Mouse (Mus musculus): ENCODE measurements around the gene Gm20388. TPM values are rescaled to one million over a fixed set of nuclear protein-coding genes. Genes with fewer than 3 reads are reported as not detected.

The Gm20388 gene
- polyA plus RNA-seq, 1 experiment from 2014 or later = not detected

DNA sequence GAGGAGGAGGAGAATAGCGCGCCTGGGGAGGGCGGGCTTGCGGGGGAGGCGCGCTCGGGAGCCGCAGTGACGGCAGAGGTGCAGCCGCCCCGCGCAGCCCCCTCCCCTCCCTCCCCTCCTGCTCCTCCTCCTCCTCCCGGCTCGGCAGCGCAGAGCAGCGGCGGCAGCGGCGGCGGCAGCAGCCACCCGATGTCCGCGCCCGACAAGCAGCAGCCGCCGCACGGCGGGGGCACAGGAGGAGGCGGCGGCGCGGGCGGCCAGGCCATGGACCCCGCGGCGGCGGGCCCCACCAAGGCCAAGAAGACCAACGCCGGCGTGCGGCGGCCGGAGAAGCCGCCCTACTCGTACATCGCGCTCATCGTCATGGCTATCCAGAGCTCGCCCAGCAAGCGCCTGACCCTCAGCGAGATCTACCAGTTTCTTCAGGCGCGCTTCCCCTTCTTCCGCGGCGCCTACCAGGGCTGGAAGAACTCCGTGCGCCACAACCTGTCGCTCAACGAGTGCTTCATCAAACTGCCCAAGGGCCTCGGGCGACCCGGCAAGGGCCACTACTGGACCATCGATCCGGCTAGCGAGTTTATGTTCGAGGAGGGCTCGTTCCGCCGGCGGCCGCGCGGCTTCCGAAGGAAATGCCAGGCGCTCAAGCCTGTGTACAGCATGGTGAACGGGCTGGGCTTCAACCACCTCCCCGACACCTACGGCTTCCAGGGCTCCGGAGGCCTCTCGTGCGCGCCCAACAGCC, 1173.7 kb downstream of the Gm20388 start, which contains the start of gene Foxf1:
TSS of gene Foxf1 (plus strand) at position 177 of the 742 bp plus-strand sequence.
- Histone ChIP-seq H3K4me2 (peak within 1 kb of the TSS; percentile 97), H3K9me3 (replicated peaks) (no peaks in the 10 kb centered on the region), H3K4me1 (replicated peaks) (peaks cover 33% of the 10 kb centered on the region), H3K9ac (peak within 1 kb of the TSS; percentile 49), H3K27me3 (peaks cover 100% of the 10 kb centered on the region), H3K4me3 (peak within 1 kb of the TSS; percentile 69), H3K36me3 (no peaks in the 10 kb centered on the region), H3K27ac (peak within 1 kb of the TSS; percentile 39; the same call in 1 of the 2 replicates)
- ATAC-seq (replicated peaks; ENCODE audit: insufficient number of reproducible peaks, insufficient read depth, low FRiP score, low read depth) = peak; percentile 47; the same call in 1 of the 2 replicates
- under 1% methylated on average over 56 of the region's 83 CpGs for WGBS

DNA sequence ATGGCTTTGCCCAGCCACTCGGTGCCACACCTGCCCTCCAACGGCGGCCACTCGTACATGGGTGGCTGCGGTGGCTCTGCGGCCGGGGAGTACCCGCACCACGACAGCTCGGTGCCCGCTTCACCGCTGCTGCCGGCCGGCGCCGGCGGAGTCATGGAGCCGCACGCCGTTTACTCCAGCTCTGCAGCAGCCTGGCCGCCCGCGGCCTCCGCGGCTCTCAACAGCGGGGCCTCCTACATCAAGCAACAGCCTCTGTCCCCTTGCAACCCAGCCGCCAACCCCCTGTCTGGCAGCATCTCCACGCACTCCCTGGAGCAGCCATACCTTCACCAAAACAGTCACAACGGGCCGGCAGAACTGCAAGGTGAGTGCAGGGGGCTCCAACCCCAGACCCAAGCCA, 1174.4 kb downstream of the Gm20388 start:
- Histone ChIP-seq H3K9ac (peak overlapping the region; percentile 29; the same call in 1 of the 2 replicates), H3K4me3 (peak overlapping the region; percentile 69), H3K27ac (no peak overlapping the region), H3K4me2 (peak overlapping the region; percentile 97), H3K27me3 (peaks cover 100% of the 10 kb centered on the region), H3K9me3 (replicated peaks) (no peaks in the 10 kb centered on the region), H3K4me1 (replicated peaks) (peaks cover 34% of the 10 kb centered on the region), H3K36me3 (no peaks in the 10 kb centered on the region)
- WGBS = 7% methylated on average over 30 of the region's 30 CpGs
- ATAC-seq (replicated peaks; ENCODE audit: insufficient number of reproducible peaks, insufficient read depth, low FRiP score, low read depth) = no peak

- Histone ChIP-seq H3K4me3 (peak overlapping the region; percentile 69; the same call in 1 of the 2 replicates), H3K36me3 (no peaks in the 10 kb centered on the region), H3K27me3 (peaks cover 100% of the 10 kb centered on the region), H3K4me2 (peak overlapping the region; percentile 1; the same call in 1 of the 2 replicates), H3K9me3 (replicated peaks) (no peaks in the 10 kb centered on the region), H3K4me1 (replicated peaks) (peaks cover 33% of the 10 kb centered on the region), H3K9ac (no peak overlapping the region), H3K27ac (no peak overlapping the region)
- 79% methylated on average over 3 of the region's 3 CpGs for WGBS
- no peak for ATAC-seq (replicated peaks; ENCODE audit: insufficient number of reproducible peaks, insufficient read depth, low FRiP score, low read depth)
These were observed 1174.9 kb downstream of the Gm20388 start for GRCm38 (mm10) chr8:121085561-121085960.

DNA sequence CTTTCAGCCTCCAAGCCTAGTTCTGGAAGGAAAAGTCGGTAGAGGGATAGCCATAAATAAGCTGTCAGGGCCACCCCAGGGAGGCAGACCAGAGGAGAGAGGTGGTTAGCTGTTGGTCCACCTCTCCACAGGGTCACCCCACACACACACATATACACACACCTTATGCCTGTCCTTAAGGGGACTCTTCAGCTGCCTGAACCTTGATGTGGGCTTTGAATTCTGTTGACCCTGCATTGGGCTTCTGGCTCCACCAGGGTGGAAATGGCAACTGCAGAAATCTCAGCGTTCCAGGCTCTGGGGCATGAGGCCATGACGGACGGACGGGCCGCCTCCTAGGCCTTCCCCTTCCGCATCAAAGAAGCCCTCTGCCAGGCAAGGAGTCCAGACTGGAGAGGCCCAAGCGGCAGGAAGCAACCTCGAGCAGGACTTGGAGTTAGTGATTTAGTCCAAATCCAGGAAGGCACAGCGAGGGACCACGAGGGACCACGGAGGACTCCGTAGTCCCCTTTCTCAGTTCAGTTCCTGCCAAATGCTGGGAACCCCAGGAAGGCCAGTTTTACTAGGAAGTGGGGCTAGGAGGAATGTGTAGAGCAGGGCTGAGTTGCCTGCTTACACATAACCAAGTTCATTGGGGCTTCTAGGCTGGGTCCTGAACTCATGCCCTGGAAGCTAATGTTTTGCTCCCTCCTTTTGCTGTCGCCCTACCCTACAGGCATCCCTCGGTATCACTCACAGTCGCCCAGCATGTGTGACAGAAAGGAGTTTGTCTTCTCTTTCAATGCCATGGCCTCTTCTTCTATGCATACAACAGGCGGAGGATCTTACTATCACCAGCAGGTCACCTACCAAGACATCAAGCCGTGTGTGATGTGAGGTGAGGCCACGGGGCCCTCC, 1175.6 kb downstream of the Gm20388 start:
- H3K4me1 ChIP-seq (replicated peaks) = peaks cover 34% of the 10 kb centered on the region
- H3K36me3 ChIP-seq = no peaks in the 10 kb centered on the region
- no peak for ATAC-seq (replicated peaks; ENCODE audit: insufficient number of reproducible peaks, insufficient read depth, low FRiP score, low read depth)
- H3K27me3 ChIP-seq = peaks cover 100% of the 10 kb centered on the region
- no peaks in the 10 kb centered on the region for H3K9me3 ChIP-seq (replicated peaks)
- peak overlapping the region; percentile 69; the same call in 1 of the 2 replicates for H3K4me3 ChIP-seq
- 37% methylated on average over 19 of the region's 19 CpGs for WGBS
- peak overlapping the region; percentile 1; the same call in 1 of the 2 replicates for H3K4me2 ChIP-seq
- H3K9ac ChIP-seq = no peak overlapping the region
- H3K27ac ChIP-seq = no peak overlapping the region

DNA sequence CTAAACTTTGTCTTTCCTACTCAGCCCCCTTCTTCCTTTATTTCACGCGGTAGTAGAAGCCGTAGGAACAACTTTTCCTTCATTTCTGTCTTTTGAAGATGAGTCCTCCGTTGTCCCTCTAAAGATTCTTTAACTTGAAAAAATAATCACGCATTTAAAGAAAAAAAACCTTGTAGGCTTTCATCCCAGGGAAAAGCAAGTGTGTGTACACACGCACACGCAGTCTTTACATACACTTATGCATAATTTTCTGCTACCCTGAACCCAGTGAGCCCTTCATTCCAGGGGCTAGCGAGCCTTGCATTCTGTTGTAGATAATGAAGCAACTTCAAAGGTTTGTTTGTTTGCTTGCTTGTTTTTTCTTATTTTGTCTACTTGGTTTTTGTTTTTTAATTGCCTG, 1177.6 kb downstream of the Gm20388 start:
- no peak overlapping the region for H3K9ac ChIP-seq
- no peaks in the 10 kb centered on the region for H3K9me3 ChIP-seq (replicated peaks)
- H3K36me3 ChIP-seq = no peaks in the 10 kb centered on the region
- H3K4me1 ChIP-seq (replicated peaks) = peaks cover 30% of the 10 kb centered on the region
- H3K27ac ChIP-seq = no peak overlapping the region
- peak overlapping the region; percentile 20; the same call in 1 of the 2 replicates for H3K4me3 ChIP-seq
- no peak overlapping the region for H3K4me2 ChIP-seq
- H3K27me3 ChIP-seq = peaks cover 98% of the 10 kb centered on the region
- ATAC-seq (replicated peaks; ENCODE audit: insufficient number of reproducible peaks, insufficient read depth, low FRiP score, low read depth) = no peak
- WGBS = 15% methylated on average over 8 of the region's 8 CpGs

- ATAC-seq (replicated peaks; ENCODE audit: insufficient number of reproducible peaks, insufficient read depth, low FRiP score, low read depth) = no peak
- Histone ChIP-seq H3K4me2 (peak overlapping the region; percentile 30; the same call in 1 of the 2 replicates), H3K9me3 (replicated peaks) (no peaks in the 10 kb centered on the region), H3K4me1 (replicated peaks) (peaks cover 24% of the 10 kb centered on the region), H3K4me3 (peak overlapping the region; percentile 20), H3K27me3 (peaks cover 98% of the 10 kb centered on the region), H3K9ac (no peak overlapping the region), H3K27ac (no peak overlapping the region), H3K36me3 (no peaks in the 10 kb centered on the region)
- 6% methylated on average over 40 of the region's 40 CpGs for WGBS
These were observed 1178.4 kb downstream of the Gm20388 start for GRCm38 (mm10) chr8:121088871-121089630.

- Histone ChIP-seq H3K27me3 (peaks cover 97% of the 10 kb centered on the region), H3K9ac (no peak overlapping the region), H3K27ac (no peak overlapping the region)
These were observed 1179.2 kb downstream of the Gm20388 start for GRCm38 (mm10) chr8:121089631-121090380.

GRCm38 (mm10) chr8:121090716-121091115, 1180.1 kb downstream of the Gm20388 start:
- ATAC-seq (replicated peaks; ENCODE audit: insufficient number of reproducible peaks, insufficient read depth, low FRiP score, low read depth) = no peak
- Histone ChIP-seq H3K4me2 (no peak overlapping the region), H3K27me3 (peaks cover 88% of the 10 kb centered on the region), H3K9ac (no peak overlapping the region), H3K36me3 (no peaks in the 10 kb centered on the region), H3K9me3 (replicated peaks) (no peaks in the 10 kb centered on the region), H3K27ac (no peak overlapping the region), H3K4me3 (no peak overlapping the region), H3K4me1 (replicated peaks) (peaks cover 13% of the 10 kb centered on the region; the same call in 1 of the 2 replicates)
- 0% methylated on average over 1 of the region's 1 CpGs for WGBS

More at GRCm38 (mm10) chr8:121089631-121090380, 1179.2 kb downstream of the Gm20388 start:
- 13% methylated on average over 32 of the region's 32 CpGs for WGBS
- ATAC-seq (replicated peaks; ENCODE audit: insufficient number of reproducible peaks, insufficient read depth, low FRiP score, low read depth) = no peak
- Histone ChIP-seq H3K4me2 (peak overlapping the region; percentile 30; the same call in 1 of the 2 replicates), H3K9me3 (replicated peaks) (no peaks in the 10 kb centered on the region), H3K4me3 (peak overlapping the region; percentile 20), H3K4me1 (replicated peaks) (peaks cover 17% of the 10 kb centered on the region), H3K36me3 (no peaks in the 10 kb centered on the region)

- no peak overlapping the region for H3K9ac ChIP-seq
- H3K27ac ChIP-seq = no peak overlapping the region
- H3K4me2 ChIP-seq = no peak overlapping the region; the same call in 1 of the 2 replicates
- peaks cover 3% of the 10 kb centered on the region; the same call in 1 of the 2 replicates for H3K36me3 ChIP-seq
- 23% methylated on average over 6 of the region's 6 CpGs for WGBS
- H3K9me3 ChIP-seq (replicated peaks) = no peaks in the 10 kb centered on the region
- peaks cover 13% of the 10 kb centered on the region; the same call in 1 of the 2 replicates for H3K4me1 ChIP-seq (replicated peaks)
- ATAC-seq (replicated peaks; ENCODE audit: insufficient number of reproducible peaks, insufficient read depth, low FRiP score, low read depth) = no peak
- H3K27me3 ChIP-seq = peaks cover 73% of the 10 kb centered on the region
- H3K4me3 ChIP-seq = no peak overlapping the region
These were observed 1181.5 kb downstream of the Gm20388 start for GRCm38 (mm10) chr8:121092141-121092540.

GRCm38 (mm10) chr8:121092627-121093026, 1182.0 kb downstream of the Gm20388 start:
- H3K4me1 ChIP-seq (replicated peaks) = peaks cover 13% of the 10 kb centered on the region; the same call in 1 of the 2 replicates
- H3K27ac ChIP-seq = no peak overlapping the region
- H3K9me3 ChIP-seq (replicated peaks) = no peaks in the 10 kb centered on the region
- peaks cover 5% of the 10 kb centered on the region; the same call in 1 of the 2 replicates for H3K36me3 ChIP-seq
- no peak overlapping the region for H3K4me3 ChIP-seq
- H3K27me3 ChIP-seq = peaks cover 68% of the 10 kb centered on the region
- H3K9ac ChIP-seq = no peak overlapping the region
- WGBS = 2% methylated on average over 16 of the region's 16 CpGs
- ATAC-seq (replicated peaks; ENCODE audit: insufficient number of reproducible peaks, insufficient read depth, low FRiP score, low read depth) = no peak
- peak overlapping the region; percentile 31; the same call in 1 of the 2 replicates for H3K4me2 ChIP-seq
